Mouse (Mus musculus): ENCODE data around the gene Bcdin3d. TPM values are rescaled to one million over a fixed set of nuclear protein-coding genes. Genes with fewer than 3 reads are reported as not detected.

Gene Bcdin3d
- polyA plus RNA-seq, 1 experiment from 2014 or later: 17.0 TPM

DNA sequence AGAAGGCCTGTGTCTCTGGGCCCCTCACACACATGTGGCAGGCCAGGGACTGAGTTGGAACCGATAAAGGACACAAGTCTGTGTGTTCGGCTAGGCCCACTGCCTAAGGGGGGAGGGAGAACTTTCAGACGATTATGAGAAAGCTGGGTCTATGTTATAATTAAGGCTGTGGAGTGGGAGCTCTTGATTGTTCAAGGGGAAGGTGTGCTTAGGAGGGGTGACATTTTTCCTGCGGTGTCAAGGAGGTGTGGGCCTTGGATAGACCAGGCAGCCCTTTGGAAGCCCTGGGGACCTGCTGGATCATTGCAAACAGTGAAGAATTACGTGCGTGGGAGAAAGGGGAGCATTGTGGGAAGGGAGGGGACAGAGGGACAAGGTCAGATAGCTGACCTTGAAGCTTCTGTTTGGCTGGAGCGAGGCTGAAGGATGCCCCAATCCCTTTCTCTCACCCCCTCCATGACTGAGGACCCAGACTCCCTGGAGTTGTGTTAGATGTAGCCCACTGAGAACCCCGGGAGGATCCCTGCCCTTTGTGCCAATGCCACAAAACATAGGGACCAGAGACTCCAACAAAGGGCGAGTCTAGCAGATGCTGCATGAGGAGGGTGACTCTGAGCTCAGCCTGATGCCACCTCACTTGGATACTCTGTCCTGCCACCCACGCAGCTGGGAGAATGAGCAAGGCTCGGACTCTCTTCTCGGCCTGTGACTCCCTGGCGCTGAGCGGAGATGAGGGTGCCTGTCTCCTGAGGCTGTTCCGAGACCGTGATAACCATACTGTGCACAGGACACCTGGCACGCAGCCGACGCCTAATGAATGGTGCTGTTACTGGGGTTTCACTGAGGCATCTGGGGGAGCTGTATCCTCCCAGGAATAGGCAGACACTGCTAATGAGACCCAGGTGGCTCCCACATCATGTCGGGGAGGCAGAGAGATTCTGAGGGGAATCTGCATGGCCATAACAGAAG, 27.0 kb upstream of the Bcdin3d start:
- 0 out of 2 replicates have a peak overlapping the region, but pooled peaks have one; percentile 10 for H3K27ac ChIP-seq
- peaks cover 32% of the 10 kb centered on the region for H3K4me1 ChIP-seq
- no peaks in the 10 kb centered on the region for H3K36me3 ChIP-seq
- H3K9me3 ChIP-seq: no peaks in the 10 kb centered on the region
- WGBS: 63% methylated on average over 20 of the region's 20 CpGs
- no peak for ATAC-seq (ENCODE audit: low FRiP score, low read depth)
- H3K27me3 ChIP-seq (replicated peaks): no peaks in the 10 kb centered on the region; the same call in 1 of the 2 replicates
- H3K4me3 ChIP-seq: no peak overlapping the region
- H3K9ac ChIP-seq: no peak overlapping the region
- H3K4me2 ChIP-seq (replicated peaks): 0 out of 2 replicates have a peak overlapping the region, but pooled peaks have one; percentile 14

DNA sequence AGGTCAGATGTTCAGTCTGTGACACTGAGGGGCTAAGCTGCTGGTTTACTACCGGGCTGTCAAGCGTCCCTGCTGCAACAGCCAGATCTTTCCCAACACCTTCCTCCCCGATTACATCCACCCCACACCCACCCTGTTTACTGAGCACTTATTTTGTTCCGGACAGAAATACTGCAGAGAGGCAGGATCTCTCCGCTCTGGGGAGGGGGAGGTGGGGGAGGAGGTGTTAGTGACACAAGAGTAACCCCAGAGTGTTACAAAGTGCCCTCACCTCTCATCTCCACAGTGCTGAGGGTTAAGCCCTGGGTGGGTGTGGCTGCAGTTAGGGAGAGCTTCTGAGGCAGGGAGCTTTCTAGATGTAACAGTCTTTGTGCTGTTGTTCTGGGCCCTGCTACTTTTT, 25.8 kb upstream of the Bcdin3d start:
- Histone ChIP-seq H3K9me3 (no peaks in the 10 kb centered on the region), H3K4me3 (no peak overlapping the region), H3K9ac (no peak overlapping the region), H3K4me1 (peaks cover 27% of the 10 kb centered on the region), H3K27ac (no peak overlapping the region), H3K4me2 (replicated peaks) (no peak overlapping the region), H3K36me3 (no peaks in the 10 kb centered on the region), H3K27me3 (replicated peaks) (no peaks in the 10 kb centered on the region; the same call in 1 of the 2 replicates)
- ATAC-seq (ENCODE audit: low FRiP score, low read depth): no peak
- 63% methylated on average over 5 of the region's 5 CpGs for WGBS

- no peak overlapping the region for H3K4me3 ChIP-seq
- H3K27me3 ChIP-seq (replicated peaks): no peaks in the 10 kb centered on the region; the same call in 1 of the 2 replicates
- H3K9ac ChIP-seq: no peak overlapping the region
- H3K36me3 ChIP-seq: no peaks in the 10 kb centered on the region
- H3K27ac ChIP-seq: no peak overlapping the region
- H3K9me3 ChIP-seq: no peaks in the 10 kb centered on the region
- no peak overlapping the region for H3K4me2 ChIP-seq (replicated peaks)
- peaks cover 22% of the 10 kb centered on the region for H3K4me1 ChIP-seq
- ATAC-seq (ENCODE audit: low FRiP score, low read depth): no peak
- 55% methylated on average over 6 of the region's 6 CpGs for WGBS
Measured at GRCm38 (mm10) chr15:99499726-99500125, 25.2 kb upstream of the Bcdin3d start.

GRCm38 (mm10) chr15:99498781-99499180, 24.3 kb upstream of the Bcdin3d start:
- Histone ChIP-seq H3K4me2 (replicated peaks) (no peak overlapping the region), H3K4me3 (no peak overlapping the region), H3K27me3 (replicated peaks) (no peaks in the 10 kb centered on the region; the same call in 1 of the 2 replicates), H3K27ac (no peak overlapping the region), H3K4me1 (peaks cover 22% of the 10 kb centered on the region), H3K9me3 (no peaks in the 10 kb centered on the region), H3K36me3 (no peaks in the 10 kb centered on the region), H3K9ac (0 out of 2 replicates have a peak overlapping the region, but pooled peaks have one; percentile 5)
- 87% methylated on average over 4 of the region's 4 CpGs for WGBS
- ATAC-seq (ENCODE audit: low FRiP score, low read depth): no peak

- no peaks in the 10 kb centered on the region for H3K36me3 ChIP-seq
- no peak overlapping the region for H3K9ac ChIP-seq
- ATAC-seq (ENCODE audit: low FRiP score, low read depth): no peak
- WGBS: 87% methylated on average over 4 of the region's 4 CpGs
- no peak overlapping the region for H3K4me2 ChIP-seq (replicated peaks)
- no peaks in the 10 kb centered on the region for H3K9me3 ChIP-seq
- no peak overlapping the region for H3K4me3 ChIP-seq
- H3K27me3 ChIP-seq (replicated peaks): no peaks in the 10 kb centered on the region; the same call in 1 of the 2 replicates
- no peak overlapping the region for H3K27ac ChIP-seq
- peaks cover 22% of the 10 kb centered on the region for H3K4me1 ChIP-seq
Measured at GRCm38 (mm10) chr15:99498356-99498755, 23.8 kb upstream of the Bcdin3d start.

- Histone ChIP-seq H3K27me3 (replicated peaks) (no peaks in the 10 kb centered on the region; the same call in 1 of the 2 replicates), H3K4me2 (replicated peaks) (no peak overlapping the region), H3K4me1 (peaks cover 21% of the 10 kb centered on the region), H3K4me3 (no peak overlapping the region), H3K36me3 (no peaks in the 10 kb centered on the region), H3K27ac (no peak overlapping the region), H3K9me3 (no peaks in the 10 kb centered on the region), H3K9ac (no peak overlapping the region)
- no peak for ATAC-seq (ENCODE audit: low FRiP score, low read depth)
- 59% methylated on average over 12 of the region's 12 CpGs for WGBS
Measured at GRCm38 (mm10) chr15:99497527-99498242, 23.2 kb upstream of the Bcdin3d start.

DNA sequence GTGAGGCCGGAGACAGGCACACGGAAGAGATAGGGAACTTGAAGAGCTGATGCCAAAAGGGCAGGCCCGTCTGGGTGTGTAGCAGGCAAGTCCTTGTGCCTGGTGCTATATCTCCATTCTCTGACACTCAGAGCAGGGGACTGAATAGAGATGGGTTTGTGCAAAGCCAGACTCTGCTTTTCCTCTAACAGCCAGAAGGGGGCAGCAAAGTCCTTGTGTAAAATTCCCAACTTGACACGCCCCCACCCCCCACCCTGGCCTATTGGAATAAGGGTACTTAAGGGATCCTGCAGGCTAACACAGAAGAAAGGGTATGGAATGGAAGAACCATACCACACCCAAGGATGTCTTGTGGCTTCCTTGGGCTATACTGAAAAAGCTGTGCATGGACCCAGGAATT, 22.5 kb upstream of the Bcdin3d start:
- H3K4me2 ChIP-seq (replicated peaks): no peak overlapping the region
- H3K36me3 ChIP-seq: no peaks in the 10 kb centered on the region
- ATAC-seq (ENCODE audit: low FRiP score, low read depth): peak; percentile 68
- no peak overlapping the region for H3K27ac ChIP-seq
- H3K4me3 ChIP-seq: no peak overlapping the region
- H3K9me3 ChIP-seq: no peaks in the 10 kb centered on the region
- no peak overlapping the region for H3K9ac ChIP-seq
- no peaks in the 10 kb centered on the region; the same call in 1 of the 2 replicates for H3K27me3 ChIP-seq (replicated peaks)
- WGBS: 12% methylated on average over 4 of the region's 4 CpGs
- H3K4me1 ChIP-seq: peaks cover 15% of the 10 kb centered on the region

- Histone ChIP-seq H3K9me3 (no peaks in the 10 kb centered on the region), H3K4me3 (no peak overlapping the region), H3K36me3 (no peaks in the 10 kb centered on the region), H3K27me3 (replicated peaks) (no peaks in the 10 kb centered on the region; the same call in 1 of the 2 replicates), H3K27ac (no peak overlapping the region), H3K4me1 (no peaks in the 10 kb centered on the region), H3K4me2 (replicated peaks) (no peak overlapping the region), H3K9ac (no peak overlapping the region)
- no peak for ATAC-seq (ENCODE audit: low FRiP score, low read depth)
- WGBS: 72% methylated on average over 6 of the region's 6 CpGs
Measured at GRCm38 (mm10) chr15:99484745-99485144, 10.2 kb upstream of the Bcdin3d start.

- WGBS: 73% methylated on average over 1 of the region's 1 CpGs
- Histone ChIP-seq H3K4me3 (no peak overlapping the region), H3K36me3 (no peaks in the 10 kb centered on the region), H3K9ac (no peak overlapping the region), H3K27me3 (replicated peaks) (no peaks in the 10 kb centered on the region), H3K27ac (no peak overlapping the region), H3K9me3 (no peaks in the 10 kb centered on the region), H3K4me1 (peaks cover 9% of the 10 kb centered on the region), H3K4me2 (replicated peaks) (no peak overlapping the region)
- ATAC-seq (ENCODE audit: low FRiP score, low read depth): no peak
Measured at GRCm38 (mm10) chr15:99475814-99476213, 1.3 kb upstream of the Bcdin3d start.

- peak overlapping the region; percentile 80 for H3K27ac ChIP-seq
- H3K9me3 ChIP-seq: no peaks in the 10 kb centered on the region
- WGBS: 7% methylated on average over 38 of the region's 38 CpGs
- peaks cover 8% of the 10 kb centered on the region for H3K36me3 ChIP-seq
- peak; percentile 74 for ATAC-seq (ENCODE audit: low FRiP score, low read depth)
- H3K4me3 ChIP-seq: peak overlapping the region; percentile 72
- H3K4me2 ChIP-seq (replicated peaks): peak overlapping the region; percentile 69
- no peaks in the 10 kb centered on the region for H3K27me3 ChIP-seq (replicated peaks)
- peak overlapping the region; percentile 83 for H3K9ac ChIP-seq
- H3K4me1 ChIP-seq: peaks cover 9% of the 10 kb centered on the region
Measured at GRCm38 (mm10) chr15:99473801-99474575, 542 bp downstream of the Bcdin3d start.

GRCm38 (mm10) chr15:99472972-99473371, 1.6 kb downstream of the Bcdin3d start:
- Histone ChIP-seq H3K36me3 (peaks cover 8% of the 10 kb centered on the region), H3K27me3 (replicated peaks) (no peaks in the 10 kb centered on the region), H3K9me3 (no peaks in the 10 kb centered on the region), H3K4me1 (peaks cover 9% of the 10 kb centered on the region), H3K4me3 (no peak overlapping the region), H3K9ac (no peak overlapping the region), H3K4me2 (replicated peaks) (peak overlapping the region; percentile 69), H3K27ac (no peak overlapping the region)
- WGBS: 92% methylated on average over 7 of the region's 7 CpGs
- no peak for ATAC-seq (ENCODE audit: low FRiP score, low read depth)
